Mouse (Mus musculus) cerebellum, adult 2 months (tissue): ENCODE measurements at regions not wholly inside any gene's neighbourhood (a gene's known extent, or its start where the extent isn't known, plus 50 kb on each side); places are given as distances from the start of the nearest gene placed in this dataset.

Experiments
- DNase-seq, 2 experiments: peaks; one replicate each; pipeline ENCODE4 v3.0.0; 2021
- H3K27ac ChIP-seq: fragments of 200-500 bp; 2 replicates; pipeline ENCODE4 v1.5.1; 2012; ENCODE audit warnings: low read length, control low read depth, inconsistent platforms; ENCODE audit not compliant: insufficient read depth
- H3K27me3 ChIP-seq: fragments of 200-500 bp; 2 replicates; pipeline ENCODE4 v1.6.1; 2012; ENCODE audit warnings: inconsistent platforms, mild to moderate bottlenecking, low read length, moderate library complexity; ENCODE audit not compliant: control insufficient read depth, insufficient read depth
- H3K4me1 ChIP-seq: fragments of 200-500 bp; 2 replicates; pipeline ENCODE4 v1.6.1; 2011; ENCODE audit warnings: low read length; ENCODE audit not compliant: control insufficient read depth, insufficient read depth
- H3K4me3 ChIP-seq: fragments of 200-500 bp; replicated peaks from 2 replicates; pipeline ENCODE3; 2011; ENCODE audit warnings: mild to moderate bottlenecking, low read depth, low read length, control low read depth; ENCODE audit not compliant: insufficient read depth
- CTCF ChIP-seq: fragments of 200-500 bp; IDR thresholded peaks from 2 replicates; pipeline ENCODE4 v1.5.1; 2011; ENCODE audit warnings: low read depth, mild to moderate bottlenecking, control low read depth, low read length, moderate library complexity, borderline replicate concordance; ENCODE audit not compliant: insufficient read depth
- POLR2A ChIP-seq: fragments of 200-500 bp; IDR thresholded peaks from 2 replicates; pipeline ENCODE4 v1.6.1; 2011; ENCODE audit warnings: low read length, control low read depth, borderline replicate concordance; ENCODE audit not compliant: insufficient read depth
- WGBS: fragments of 180-500 bp; shearing (Covaris S2); methylation state at CpG from one replicate; pipeline ENCODE4 v1.1.7; 2018; 5-methylcytosine and 5-hydroxymethylcytosine counted together

GRCm38 (mm10) chr9:84754828-84755227 is 557.7 kb upstream of the Gm11114 start:
- Histone ChIP-seq H3K27ac (no peak overlapping the region), H3K4me1 (no peaks in the 10 kb centered on the region), H3K27me3 (no peaks in the 10 kb centered on the region), H3K4me3 (no peak overlapping the region)
- DNase-seq: no peak
- TF ChIP-seq POLR2A (no peak), CTCF (no peak)
- 49% methylated on average over 2 of the region's 2 CpGs for WGBS

GRCm38 (mm10) chr9:84774348-84774747 is 538.2 kb upstream of the Gm11114 start:
- H3K27ac ChIP-seq: no peak overlapping the region
- DNase-seq: no peak
- H3K27me3 ChIP-seq: no peaks in the 10 kb centered on the region
- WGBS: 67% methylated on average over 11 of the region's 11 CpGs
- H3K4me3 ChIP-seq: no peak overlapping the region
- H3K4me1 ChIP-seq: no peaks in the 10 kb centered on the region
- TF ChIP-seq CTCF (no peak), POLR2A (no peak)

GRCm38 (mm10) chr9:84775190-84775589 is 537.4 kb upstream of the Gm11114 start:
- TF ChIP-seq CTCF: no peak
- TF ChIP-seq POLR2A: no peak
- Histone ChIP-seq H3K27ac (no peak overlapping the region), H3K27me3 (no peaks in the 10 kb centered on the region), H3K4me3 (no peak overlapping the region), H3K4me1 (no peaks in the 10 kb centered on the region)
- 87% methylated on average over 2 of the region's 2 CpGs for WGBS
- DNase-seq: no peak

GRCm38 (mm10) chr9:84779125-84779524 is 533.4 kb upstream of the Gm11114 start:
- Histone ChIP-seq H3K27me3 (no peaks in the 10 kb centered on the region), H3K4me1 (no peaks in the 10 kb centered on the region), H3K4me3 (no peak overlapping the region), H3K27ac (no peak overlapping the region)
- DNase-seq: no peak
- WGBS: 92% methylated on average over 1 of the region's 1 CpGs
- TF ChIP-seq POLR2A (no peak), CTCF (no peak)

GRCm38 (mm10) chr9:84825768-84826167 is 486.8 kb upstream of the Gm11114 start:
- H3K27ac ChIP-seq: no peak overlapping the region
- no peaks in the 10 kb centered on the region for H3K27me3 ChIP-seq
- no peak for DNase-seq
- TF ChIP-seq CTCF (no peak), POLR2A (no peak)
- H3K4me1 ChIP-seq: no peaks in the 10 kb centered on the region
- H3K4me3 ChIP-seq: no peak overlapping the region

GRCm38 (mm10) chr9:84828934-84829333 is 483.6 kb upstream of the Gm11114 start:
- no peak for TF ChIP-seq CTCF
- no peak for TF ChIP-seq POLR2A
- H3K4me1 ChIP-seq: no peaks in the 10 kb centered on the region
- 76% methylated on average over 5 of the region's 5 CpGs for WGBS
- H3K27ac ChIP-seq: no peak overlapping the region
- no peak for DNase-seq
- no peaks in the 10 kb centered on the region for H3K27me3 ChIP-seq
- H3K4me3 ChIP-seq: no peak overlapping the region

GRCm38 (mm10) chr9:84830639-84831038 is 481.9 kb upstream of the Gm11114 start:
- TF ChIP-seq POLR2A (no peak), CTCF (no peak)
- Histone ChIP-seq H3K27me3 (no peaks in the 10 kb centered on the region), H3K27ac (no peak overlapping the region), H3K4me3 (no peak overlapping the region), H3K4me1 (no peaks in the 10 kb centered on the region)
- WGBS: 16% methylated on average over 2 of the region's 2 CpGs
- no peak for DNase-seq

GRCm38 (mm10) chr9:84837498-84837897 is 475.1 kb upstream of the Gm11114 start:
- TF ChIP-seq POLR2A (no peak), CTCF (no peak)
- no peak overlapping the region for H3K4me3 ChIP-seq
- no peak overlapping the region for H3K27ac ChIP-seq
- no peaks in the 10 kb centered on the region for H3K4me1 ChIP-seq
- DNase-seq: no peak
- WGBS: 66% methylated on average over 1 of the region's 1 CpGs
- no peaks in the 10 kb centered on the region for H3K27me3 ChIP-seq

GRCm38 (mm10) chr9:84844021-84844420 is 468.6 kb upstream of the Gm11114 start:
- H3K27ac ChIP-seq: no peak overlapping the region
- TF ChIP-seq CTCF: no peak
- no peak for TF ChIP-seq POLR2A
- no peaks in the 10 kb centered on the region for H3K27me3 ChIP-seq
- no peaks in the 10 kb centered on the region for H3K4me1 ChIP-seq
- DNase-seq: no peak
- H3K4me3 ChIP-seq: no peak overlapping the region
